In the genomic region with DNA sequence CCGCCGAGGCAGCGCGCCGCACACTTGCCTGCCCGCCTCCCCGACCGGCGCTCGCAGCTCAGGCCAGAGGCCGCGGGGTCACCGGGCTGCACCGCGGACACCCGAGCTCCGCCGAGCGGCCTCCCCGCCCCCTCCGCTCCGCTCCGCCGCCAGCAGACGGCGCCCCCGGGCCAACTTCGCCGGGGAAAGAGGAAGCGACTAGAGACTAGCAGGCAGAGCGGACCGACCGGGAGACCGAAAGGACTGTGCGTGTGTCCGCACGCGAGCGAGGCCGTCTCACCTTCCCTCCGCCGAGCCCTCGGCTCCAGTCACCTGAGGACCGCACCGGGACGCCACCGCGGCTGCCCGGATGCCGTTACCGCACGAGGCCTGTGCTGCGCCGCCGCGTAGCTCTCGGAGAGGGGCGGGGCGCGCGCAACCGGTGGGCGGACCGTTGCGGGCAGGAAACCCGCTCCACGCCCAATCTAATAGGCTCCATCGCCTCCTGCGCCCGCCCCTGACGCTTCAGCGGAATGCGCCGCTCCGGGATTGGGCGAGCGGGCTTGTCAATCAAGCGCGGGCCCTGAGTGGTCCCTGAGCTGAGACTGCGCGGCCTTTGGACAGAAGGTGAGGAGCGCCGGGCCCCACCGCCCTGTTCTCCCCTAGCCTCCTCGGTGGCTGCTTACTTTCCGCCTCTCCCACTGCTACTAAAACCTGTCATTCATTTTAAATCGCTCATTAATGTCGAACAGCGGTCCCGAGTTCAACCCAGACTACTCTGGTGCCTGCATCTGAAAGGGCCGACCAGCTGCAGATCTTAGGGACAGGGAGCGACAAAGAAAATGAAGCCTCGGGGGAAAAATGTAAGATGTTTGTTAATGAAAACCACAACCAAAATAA, we compare ENCODE assay signal across 8 mouse cellular contexts. TPM values are rescaled to one million over a fixed set of nuclear protein-coding genes. Genes with fewer than 3 reads are reported as not detected.
A peak's percentile ranks its signal among the peaks of the same experiment; 100 is the strongest.
DNase-seq lines count a peak whose midpoint lies in the region; ATAC-seq and TF ChIP-seq lines count a peak whose summit lies in the region.

A gene (minus strand): TSS at position 420 of the 879 bp plus-strand sequence.

- peak within 1 kb of the TSS; percentile 74 for H3K27ac ChIP-seq in bone marrow macrophage, adult 2 months (ENCODE audit: insufficient read depth, low read depth, low read length)
- peak within 1 kb of the TSS; percentile 79 for H3K27ac ChIP-seq in embryonic fibroblast, embryonic 13.5 days (ENCODE audit: insufficient read depth, low read length)
- H3K27ac ChIP-seq in kidney, embryonic 14.5 days (ENCODE audit: low read depth, low read length), result peak within 1 kb of the TSS; percentile 90
- peak within 1 kb of the TSS; percentile 93 for H3K27ac ChIP-seq in limb, embryonic 15.5 days

- WGBS in kidney, embryonic 14.5 days, result under 1% methylated on average over 90 of the region's 93 CpGs
- WGBS in limb, embryonic 15.5 days, result under 1% methylated on average over 78 of the region's 93 CpGs

- no peak for TF ChIP-seq POLR2A in bone marrow macrophage, adult 2 months (IDR thresholded peaks at IDR 0.05; ENCODE audit: borderline replicate concordance, low read depth, low read length)
- TF ChIP-seq POLR2A in embryonic fibroblast, embryonic 13.5 days (IDR thresholded peaks at IDR 0.05; ENCODE audit: low read depth, low read length), result peak; percentile 85

- H3K4me2 ChIP-seq in kidney, embryonic 14.5 days (replicated peaks; ENCODE audit: low read depth, low read length), result peak within 1 kb of the TSS; percentile 79
- peak within 1 kb of the TSS; percentile 72 for H3K4me2 ChIP-seq in limb, embryonic 15.5 days

- H3K4me3 ChIP-seq in bone marrow macrophage, adult 2 months (ENCODE audit: insufficient read depth, low read length), result peak within 1 kb of the TSS; percentile 82
- peak within 1 kb of the TSS; percentile 93 for H3K4me3 ChIP-seq in embryonic fibroblast, embryonic 13.5 days (ENCODE audit: insufficient read depth, low read length)
- H3K4me3 ChIP-seq in kidney, embryonic 14.5 days (ENCODE audit: low read length), result peak within 1 kb of the TSS; percentile 94
- peak within 1 kb of the TSS; percentile 89 for H3K4me3 ChIP-seq in limb, embryonic 15.5 days

- H3K4me1 ChIP-seq in bone marrow macrophage, adult 2 months (ENCODE audit: control insufficient read depth, insufficient read depth, low read length), result peaks cover 7% of the 10 kb centered on the region
- no peaks in the 10 kb centered on the region; the same call in 1 of the 2 replicates for H3K4me1 ChIP-seq in embryonic fibroblast, embryonic 13.5 days (ENCODE audit: control insufficient read depth, insufficient read depth, low read length)
- peaks cover 13% of the 10 kb centered on the region; the same call in 1 of the 2 replicates for H3K4me1 ChIP-seq in kidney, embryonic 14.5 days (ENCODE audit: control insufficient read depth, insufficient read depth, low read length)
- H3K4me1 ChIP-seq in limb, embryonic 15.5 days, result peaks cover 8% of the 10 kb centered on the region; the same call in 1 of the 2 replicates

- peak within 1 kb of the TSS; percentile 95 for H3K9ac ChIP-seq in kidney, embryonic 14.5 days (ENCODE audit: low read depth, low read length)
- H3K9ac ChIP-seq in limb, embryonic 15.5 days, result peak within 1 kb of the TSS; percentile 88

- H3K27me3 ChIP-seq in kidney, embryonic 14.5 days (ENCODE audit: control insufficient read depth, insufficient read depth, low read length), result no peaks in the 10 kb centered on the region
- H3K27me3 ChIP-seq in limb, embryonic 15.5 days, result no peaks in the 10 kb centered on the region

- H3K9me3 ChIP-seq in kidney, embryonic 14.5 days (ENCODE audit: control insufficient read depth, low read length), result peaks cover 5% of the 10 kb centered on the region
- no peaks in the 10 kb centered on the region for H3K9me3 ChIP-seq in limb, embryonic 15.5 days

- peak; percentile 100 for ATAC-seq in kidney, embryonic 14.5 days (ENCODE audit: low FRiP score, low TSS enrichment)
- ATAC-seq in limb, embryonic 15.5 days (ENCODE audit: insufficient number of reproducible peaks, low FRiP score, low TSS enrichment, low read depth), result peak; percentile 98

- DNase-seq in A20 (ENCODE audit: low read depth, low spot score), result peak; percentile 99
- peak; percentile 99 for DNase-seq in heart, adult 9 months (ENCODE audit: low spot score in 2 of 2)
- peak; percentile 93 to 96 for DNase-seq in monocyte, adult 2 months (ENCODE audit: low read depth in 1 of 2, low spot score in 2 of 2)
- peak; percentile 98 to 99 for DNase-seq in spleen, postnatal 36 days (ENCODE audit: low spot score in 2 of 2)

- H3K36me3 ChIP-seq in kidney, embryonic 14.5 days (ENCODE audit: control insufficient read depth, insufficient read depth, low read length), result no peaks in the 10 kb centered on the region
- peaks cover 9% of the 10 kb centered on the region; the same call in 1 of the 2 replicates for H3K36me3 ChIP-seq in limb, embryonic 15.5 days

- 0 out of 2 replicates have a peak, but pooled peaks have one; percentile 14 for TF ChIP-seq CTCF in bone marrow macrophage, adult 2 months (IDR thresholded peaks at IDR 0.05; ENCODE audit: low read depth, low read length)
- TF ChIP-seq CTCF in embryonic fibroblast, embryonic 13.5 days (IDR thresholded peaks at IDR 0.05; ENCODE audit: borderline replicate concordance, insufficient read depth, low read length), result no peak

RNA-seq across cellular contexts. Expression of the gene that starts here (rescaled TPM):
- 46.8 and 52.9 TPM in 2 replicates for polyA plus RNA-seq in bone marrow macrophage, adult 2 months (2012; ENCODE audit: insufficient read depth, insufficient read length, missing spikeins)
- 52.0 and 54.0 TPM in 2 replicates for polyA plus RNA-seq in embryonic fibroblast, embryonic 13.5 days (2011; ENCODE audit: insufficient read length, low read depth, missing spikeins)
- 71.4 and 82.9 TPM in 2 replicates for polyA plus RNA-seq in kidney, embryonic 14.5 days (2014; fragmentation: Nextera tagmentation; extraction: Ambion mirVana)
- polyA plus RNA-seq in limb, embryonic 15.5 days (2015; fragmentation: Nextera tagmentation; extraction: Ambion mirVana), result 70.8 and 71.6 TPM in 2 replicates

Comparison
In these comparisons a context has a peak if more than half of its experiments do, and no peak if none do; other contexts are left out.
1. Peak in every context shown above with its lines: DNase-seq, ATAC-seq, H3K4me3 ChIP-seq and H3K27ac ChIP-seq.